Mouse (Mus musculus) midbrain, embryonic 11.5 days (tissue): ENCODE results near the gene Syce3. TPM values are rescaled to one million over a fixed set of nuclear protein-coding genes. Genes with fewer than 3 reads are reported as not detected.

Source experiments
- ATAC-seq: fragments of 200-750 bp; cut with Nextera tagmentation; 2 replicates; pipeline ENCODE4 v1.8.0; 2017; ENCODE audit warnings: moderate TSS enrichment, moderate library complexity; ENCODE audit not compliant: low FRiP score
- DNase-seq: peaks from one replicate; pipeline ENCODE4 v3.0.0; 2015; ENCODE audit warnings: low spot score; ENCODE audit errors: missing footprints
- H3K27ac ChIP-seq: fragments of 300-500 bp; sonication (generic); 2 replicates; pipeline ENCODE4 v1.5.1; 2014; ENCODE audit warnings: low read depth, low read length
- H3K27me3 ChIP-seq: fragments of 300-500 bp; sonication (generic); 2 replicates; pipeline ENCODE4 v1.6.1; 2014; ENCODE audit warnings: mild to moderate bottlenecking, low read length, moderate library complexity, mixed read lengths; ENCODE audit not compliant: control insufficient read depth, insufficient read depth
- H3K36me3 ChIP-seq: fragments of 300-500 bp; sonication (generic); 2 replicates; pipeline ENCODE4 v1.6.1; 2014; ENCODE audit warnings: mild to moderate bottlenecking, low read length, moderate library complexity, mixed read lengths; ENCODE audit not compliant: control insufficient read depth, insufficient read depth
- H3K4me1 ChIP-seq: fragments of 300-500 bp; sonication (generic); 2 replicates; pipeline ENCODE4 v1.6.1; 2014; ENCODE audit warnings: low read length; ENCODE audit not compliant: control insufficient read depth, insufficient read depth
- H3K4me2 ChIP-seq: fragments of 300-500 bp; sonication (generic); 2 replicates; pipeline ENCODE4 v1.6.1; 2014; ENCODE audit warnings: mild to moderate bottlenecking, moderate library complexity
- H3K4me3 ChIP-seq: fragments of 300-500 bp; sonication (generic); 2 replicates; pipeline ENCODE4 v1.5.1; 2014; ENCODE audit warnings: low read depth, low read length
- H3K9ac ChIP-seq: fragments of 300-500 bp; sonication (generic); 2 replicates; pipeline ENCODE4 v1.6.1; 2014; ENCODE audit warnings: low read length
- H3K9me3 ChIP-seq: fragments of 300-500 bp; sonication (generic); 2 replicates; pipeline ENCODE4 v1.6.1; 2016; ENCODE audit warnings: low read length; ENCODE audit not compliant: control insufficient read depth
- WGBS: fragments of 180-500 bp; shearing (Covaris S2); extraction: QIAGEN DNeasy Blood & Tissue Kit; methylation state at CpG from one replicate; pipeline ENCODE4 v1.1.7; 2014; 5-methylcytosine and 5-hydroxymethylcytosine counted together
- polyA plus RNA-seq: library from polyadenylated mRNA; unstranded; fragments of >200 nt; fragmentation: Nextera tagmentation; extraction: Ambion mirVana; gene quantifications from 2 replicates; pipeline ENCODE4 v1.2.1, GENCODE M21; 2014

The Syce3 gene
- polyA plus RNA-seq, 1 experiment from 2014 or later, result not detected

DNA sequence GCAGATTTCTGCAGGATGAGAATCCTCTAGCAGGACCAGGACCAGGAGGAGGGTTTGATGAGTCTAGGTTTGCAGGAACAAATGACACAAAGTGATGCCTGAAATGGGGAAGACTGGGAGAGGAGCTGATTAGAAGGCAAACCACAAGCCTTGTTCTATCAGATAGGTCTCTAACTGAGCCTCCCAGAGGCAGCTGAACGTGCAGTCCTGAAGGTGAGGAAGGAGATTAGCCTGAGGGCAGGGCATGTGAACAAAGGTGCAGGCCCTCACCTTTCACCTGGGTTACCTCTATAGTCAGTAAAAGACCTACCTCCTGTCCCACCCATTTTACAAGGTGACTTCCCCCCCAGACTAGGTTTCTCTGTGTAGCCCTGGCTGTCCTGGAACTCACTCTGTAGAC, 10.6 kb downstream of the Syce3 start:
- Histone ChIP-seq H3K27me3 (no peaks in the 10 kb centered on the region), H3K4me2 (no peak overlapping the region), H3K36me3 (no peaks in the 10 kb centered on the region), H3K4me1 (no peaks in the 10 kb centered on the region), H3K4me3 (no peak overlapping the region), H3K9me3 (no peaks in the 10 kb centered on the region), H3K9ac (no peak overlapping the region), H3K27ac (no peak overlapping the region)
- DNase-seq (no peak), ATAC-seq (no peak)
- 58% methylated on average over 1 of the region's 1 CpGs for WGBS

GRCm38 (mm10) chr15:89398146-89398545, 12.2 kb downstream of the Syce3 start:
- ATAC-seq (no peak), DNase-seq (no peak)
- no peak overlapping the region for H3K9ac ChIP-seq
- WGBS, result 83% methylated on average over 2 of the region's 2 CpGs
- H3K27ac ChIP-seq, result no peak overlapping the region
- no peak overlapping the region for H3K4me2 ChIP-seq
- no peaks in the 10 kb centered on the region for H3K27me3 ChIP-seq
- H3K36me3 ChIP-seq, result no peaks in the 10 kb centered on the region
- H3K4me1 ChIP-seq, result no peaks in the 10 kb centered on the region
- H3K4me3 ChIP-seq, result no peak overlapping the region
- no peaks in the 10 kb centered on the region for H3K9me3 ChIP-seq

GRCm38 (mm10) chr15:89396883-89397282, 13.4 kb downstream of the Syce3 start:
- H3K9ac ChIP-seq, result no peak overlapping the region
- no peaks in the 10 kb centered on the region for H3K36me3 ChIP-seq
- ATAC-seq (no peak), DNase-seq (no peak)
- no peaks in the 10 kb centered on the region for H3K9me3 ChIP-seq
- H3K27ac ChIP-seq, result no peak overlapping the region
- no peaks in the 10 kb centered on the region for H3K4me1 ChIP-seq
- no peak overlapping the region for H3K4me3 ChIP-seq
- H3K4me2 ChIP-seq, result no peak overlapping the region
- no peaks in the 10 kb centered on the region for H3K27me3 ChIP-seq
- WGBS, result 92% methylated on average over 4 of the region's 4 CpGs

GRCm38 (mm10) chr15:89390081-89390480, 20.2 kb downstream of the Syce3 start:
- Histone ChIP-seq H3K4me3 (no peak overlapping the region), H3K9me3 (no peaks in the 10 kb centered on the region), H3K27ac (no peak overlapping the region), H3K27me3 (no peaks in the 10 kb centered on the region), H3K9ac (no peak overlapping the region), H3K4me1 (no peaks in the 10 kb centered on the region), H3K4me2 (no peak overlapping the region), H3K36me3 (no peaks in the 10 kb centered on the region)
- 93% methylated on average over 10 of the region's 10 CpGs for WGBS
- no peak for DNase-seq
- no peak for ATAC-seq

- DNase-seq, result no peak
- Histone ChIP-seq H3K27ac (no peak overlapping the region), H3K4me1 (no peaks in the 10 kb centered on the region), H3K4me3 (no peak overlapping the region), H3K4me2 (no peak overlapping the region), H3K9me3 (no peaks in the 10 kb centered on the region), H3K27me3 (no peaks in the 10 kb centered on the region), H3K36me3 (no peaks in the 10 kb centered on the region), H3K9ac (no peak overlapping the region)
- no peak for ATAC-seq
- 47% methylated on average over 12 of the region's 12 CpGs for WGBS
Observed at GRCm38 (mm10) chr15:89387127-89387526, 23.2 kb downstream of the Syce3 start.

GRCm38 (mm10) chr15:89384617-89385016, 25.7 kb downstream of the Syce3 start, which contains the start of gene Klhdc7b:
Gene Klhdc7b (plus strand): TSS chr15:89384917.
- WGBS, result 92% methylated on average over 7 of the region's 7 CpGs
- peaks cover 7% of the 10 kb centered on the region for H3K27me3 ChIP-seq
- ATAC-seq, result no peak

DNA sequence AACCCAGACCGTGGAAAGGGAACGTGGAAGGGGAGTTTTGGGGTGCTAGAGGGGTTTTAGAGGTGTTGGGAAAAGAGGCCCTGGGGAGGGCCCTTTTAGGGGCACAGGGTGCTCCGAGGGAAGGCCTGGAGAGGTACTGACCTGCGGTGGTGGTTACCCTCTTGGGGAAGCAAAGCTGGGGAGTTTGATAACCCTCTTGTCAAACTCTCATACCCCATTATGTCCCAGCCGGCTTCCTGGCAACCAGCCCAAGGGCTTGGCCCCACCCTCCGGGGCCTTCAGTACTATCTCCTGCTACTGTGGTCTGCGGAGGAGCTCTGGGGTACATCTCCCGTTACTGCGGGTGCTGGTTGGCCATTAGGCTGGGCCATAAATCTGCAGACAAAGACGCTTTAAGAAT, 30.9 kb downstream of the Syce3 start:
- Histone ChIP-seq H3K36me3 (no peaks in the 10 kb centered on the region), H3K9ac (peak overlapping the region; percentile 47), H3K4me3 (peak overlapping the region; percentile 33; the same call in 1 of the 2 replicates), H3K27me3 (peaks cover 44% of the 10 kb centered on the region), H3K27ac (no peak overlapping the region), H3K9me3 (no peaks in the 10 kb centered on the region), H3K4me1 (peaks cover 13% of the 10 kb centered on the region), H3K4me2 (peak overlapping the region; percentile 70)
- no peak for DNase-seq
- whole genome bisulfite sequencing, result 12% methylated on average over 10 of the region's 10 CpGs
- ATAC-seq, result no peak

More at GRCm38 (mm10) chr15:89384617-89385016, 25.7 kb downstream of the Syce3 start, which contains the start of gene Klhdc7b:
- H3K36me3 ChIP-seq, result no peaks in the 10 kb centered on the region
- H3K9me3 ChIP-seq, result no peaks in the 10 kb centered on the region
- H3K4me2 ChIP-seq, result no peak within 1 kb of the TSS
- DNase-seq, result peak; percentile 60
- no peak within 1 kb of the TSS for H3K27ac ChIP-seq
- no peak within 1 kb of the TSS for H3K4me3 ChIP-seq
- no peaks in the 10 kb centered on the region for H3K4me1 ChIP-seq
- H3K9ac ChIP-seq, result no peak within 1 kb of the TSS

DNA sequence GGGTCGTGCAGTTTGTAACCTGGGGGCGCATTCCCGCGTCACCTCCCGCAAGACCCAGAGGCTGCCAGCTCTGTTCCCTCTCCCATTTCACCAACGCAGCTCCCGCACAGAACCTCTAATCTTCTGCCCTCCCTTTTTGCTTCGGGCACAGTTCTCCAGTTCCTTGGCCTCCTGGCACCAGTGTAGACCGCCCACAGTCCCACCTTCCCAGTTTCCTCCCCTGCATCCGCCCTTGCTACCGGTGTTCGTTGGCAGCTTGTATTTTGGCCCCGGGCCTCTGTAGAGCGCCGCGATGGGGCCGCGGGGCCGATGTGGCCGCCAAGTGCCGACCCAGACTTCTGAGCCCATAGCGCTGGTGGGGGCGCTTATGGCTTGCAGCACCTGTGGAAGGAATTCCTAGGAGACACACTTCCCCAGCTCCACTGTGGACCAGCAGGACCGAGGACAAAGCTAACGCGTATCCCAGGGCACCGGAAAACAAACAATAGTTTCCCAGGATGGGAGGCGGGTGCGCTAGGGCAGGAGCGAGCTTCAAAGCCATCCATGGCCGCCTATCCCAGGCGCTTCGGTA, 31.4 kb downstream of the Syce3 start, which contains the start of gene Odf3b:
TSS of gene Odf3b (minus strand) at position 452 of the 571 bp plus-strand sequence.
- Histone ChIP-seq H3K36me3 (no peaks in the 10 kb centered on the region), H3K9me3 (no peaks in the 10 kb centered on the region), H3K9ac (peak within 1 kb of the TSS; percentile 47), H3K4me3 (peak within 1 kb of the TSS; percentile 33), H3K4me2 (peak within 1 kb of the TSS; percentile 70), H3K4me1 (peaks cover 13% of the 10 kb centered on the region), H3K27ac (no peak within 1 kb of the TSS), H3K27me3 (peaks cover 44% of the 10 kb centered on the region)
- peak; percentile 94 for DNase-seq
- WGBS, result 1% methylated on average over 33 of the region's 33 CpGs
- 0 out of 2 replicates have a peak, but pooled peaks have one; percentile 22 for ATAC-seq

DNA sequence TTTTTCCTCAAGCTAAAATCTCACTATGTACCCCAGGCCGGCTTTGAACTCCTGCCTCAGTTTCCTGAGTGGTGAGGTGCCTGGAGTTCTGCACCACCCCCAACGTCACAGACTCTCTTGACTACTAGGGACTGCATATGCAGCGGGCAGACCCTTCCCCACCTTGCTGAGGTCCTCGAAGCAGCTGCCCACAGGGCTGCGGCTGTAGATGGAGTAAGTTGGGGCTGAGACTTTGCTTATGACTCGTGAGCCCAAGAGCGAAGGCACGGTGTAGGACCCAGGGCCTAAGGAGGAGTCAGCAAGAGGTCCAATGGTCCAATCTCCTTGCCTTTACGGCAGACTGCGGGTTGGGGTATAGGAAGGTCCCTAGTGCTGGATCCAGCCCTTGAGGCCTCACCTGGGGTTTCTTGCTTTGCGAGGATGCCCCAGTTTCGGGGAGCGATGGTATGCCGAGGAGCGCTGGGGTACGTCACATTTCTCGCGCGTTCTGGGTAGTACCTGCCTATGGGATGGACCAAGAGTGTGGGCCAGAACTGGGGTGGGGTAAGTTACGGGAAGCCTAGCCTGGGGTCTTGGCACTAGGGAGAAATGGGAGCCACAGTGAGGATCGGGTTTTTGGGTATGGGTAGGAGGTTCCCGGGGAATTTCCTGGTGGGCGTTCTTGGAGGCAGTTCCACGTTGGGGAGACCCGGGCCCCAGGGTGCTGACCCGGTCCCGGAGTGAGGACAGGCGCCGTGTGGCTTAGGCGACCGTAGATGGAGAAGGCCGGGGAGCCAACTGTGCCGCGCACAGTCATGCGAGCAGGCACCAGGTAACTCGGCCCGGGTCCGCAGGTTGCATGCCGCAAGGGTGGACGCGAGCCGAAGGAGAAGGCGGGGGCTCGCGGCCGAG, 32.1 kb downstream of the Syce3 start:
- ATAC-seq, result no peak
- H3K27ac ChIP-seq, result no peak overlapping the region

More for the DNA sequence above, 32.1 kb downstream of the Syce3 start:
- Histone ChIP-seq H3K9me3 (no peaks in the 10 kb centered on the region), H3K9ac (peak overlapping the region; percentile 47), H3K36me3 (no peaks in the 10 kb centered on the region), H3K27me3 (peaks cover 44% of the 10 kb centered on the region), H3K4me1 (peaks cover 15% of the 10 kb centered on the region), H3K4me2 (peak overlapping the region; percentile 70), H3K4me3 (peak overlapping the region; percentile 33)
- WGBS, result 10% methylated on average over 46 of the region's 46 CpGs
- DNase-seq, result peak; percentile 91
